Mouse (Mus musculus) lung, adult 2 months (tissue): ENCODE measurements at regions not wholly inside any gene's neighbourhood (a gene's known extent, or its start where the extent isn't known, plus 50 kb on each side); places are given as distances from the start of the nearest gene placed in this dataset.

Experiments
- DNase-seq: peaks from one replicate; pipeline ENCODE4 v3.0.0; 2022
- H3K4me1 ChIP-seq: fragments of 200-500 bp; 2 replicates; pipeline ENCODE4 v1.6.1; 2011; ENCODE audit warnings: low read length; ENCODE audit not compliant: control insufficient read depth, insufficient read depth
- H3K4me3 ChIP-seq: fragments of 200-500 bp; replicated peaks from 2 replicates; pipeline ENCODE3; 2011; ENCODE audit warnings: low read depth, mild to moderate bottlenecking, control low read depth, low read length; ENCODE audit errors: extremely low read depth
- CTCF ChIP-seq: fragments of 200-500 bp; IDR thresholded peaks from 2 replicates; pipeline ENCODE4 v1.5.1; 2011; ENCODE audit warnings: mild to moderate bottlenecking, low read length, control low read depth; ENCODE audit not compliant: insufficient read depth
- POLR2A ChIP-seq: fragments of 200-500 bp; IDR thresholded peaks from 2 replicates; pipeline ENCODE4 v1.6.1; 2011; ENCODE audit warnings: low read depth, mild to moderate bottlenecking, control low read depth, low read length, borderline replicate concordance; ENCODE audit errors: extremely low read depth
- WGBS: fragments of 180-500 bp; shearing (Covaris S2); methylation state at CpG from one replicate; pipeline ENCODE4 v1.1.7; 2018; 5-methylcytosine and 5-hydroxymethylcytosine counted together

GRCm38 (mm10) chr2:116818550-116818949 is 59.9 kb upstream of the Tmco5 start:
- WGBS: 38% methylated on average over 2 of the region's 2 CpGs
- no peak overlapping the region for H3K4me3 ChIP-seq
- no peaks in the 10 kb centered on the region for H3K4me1 ChIP-seq
- no peak for TF ChIP-seq CTCF
- TF ChIP-seq POLR2A: no peak
- no peak for DNase-seq

GRCm38 (mm10) chr2:116819016-116819687 is 59.3 kb upstream of the Tmco5 start:
- TF ChIP-seq CTCF (no peak), POLR2A (no peak)
- WGBS: 66% methylated on average over 13 of the region's 13 CpGs
- Histone ChIP-seq H3K4me1 (no peaks in the 10 kb centered on the region), H3K4me3 (no peak overlapping the region)
- no peak for DNase-seq

- no peaks in the 10 kb centered on the region for H3K4me1 ChIP-seq
- no peak for DNase-seq
- WGBS: 41% methylated on average over 13 of the region's 13 CpGs
- no peak overlapping the region for H3K4me3 ChIP-seq
- TF ChIP-seq CTCF: no peak
- no peak for TF ChIP-seq POLR2A
Observed at GRCm38 (mm10) chr2:116820831-116821745, 57.4 kb upstream of the Tmco5 start.
